Mouse (Mus musculus): ENCODE measurements around the gene Actn3. TPM values are rescaled to one million over a fixed set of nuclear protein-coding genes. Genes with fewer than 3 reads are reported as not detected.

Actn3 gene
- polyA plus RNA-seq (2016; fragmentation: Nextera tagmentation; extraction: Ambion mirVana): 0.99 and 1.9 TPM in 2 replicates

GRCm38 (mm10) chr19:4877785-4878184 is at the start of gene Actn3:
TSS of gene Actn3 (minus strand) at chr19:4877909.
- H3K4me3 ChIP-seq: peak within 1 kb of the TSS; percentile 94
- DNase-seq (ENCODE audit: low spot score): peak; percentile 28
- H3K4me1 ChIP-seq: peaks cover 41% of the 10 kb centered on the region
- H3K27me3 ChIP-seq (ENCODE audit: low read depth, poor library complexity, severe bottlenecking): peaks cover 12% of the 10 kb centered on the region
- H3K36me3 ChIP-seq: no peaks in the 10 kb centered on the region
- peak within 1 kb of the TSS; percentile 86 for H3K27ac ChIP-seq (replicated peaks)
- WGBS: 3% methylated on average over 17 of the region's 17 CpGs
- no peaks in the 10 kb centered on the region for H3K9me3 ChIP-seq (replicated peaks)

- H3K9me3 ChIP-seq (replicated peaks): no peaks in the 10 kb centered on the region
- H3K27me3 ChIP-seq (ENCODE audit: low read depth, poor library complexity, severe bottlenecking): no peaks in the 10 kb centered on the region
- no peak overlapping the region for H3K27ac ChIP-seq (replicated peaks)
- peaks cover 26% of the 10 kb centered on the region for H3K4me1 ChIP-seq
- peaks cover 63% of the 10 kb centered on the region for H3K36me3 ChIP-seq
- WGBS: 95% methylated on average over 11 of the region's 11 CpGs
- DNase-seq (ENCODE audit: low spot score): no peak
- H3K4me3 ChIP-seq: no peak overlapping the region
Observed at GRCm38 (mm10) chr19:4925121-4925860, 47.6 kb upstream of the Actn3 start.

- H3K27me3 ChIP-seq (ENCODE audit: low read depth, poor library complexity, severe bottlenecking): no peaks in the 10 kb centered on the region
- H3K36me3 ChIP-seq: peaks cover 99% of the 10 kb centered on the region
- no peaks in the 10 kb centered on the region for H3K9me3 ChIP-seq (replicated peaks)
- 88% methylated on average over 6 of the region's 6 CpGs for WGBS
- no peak for DNase-seq (ENCODE audit: low spot score)
- no peak overlapping the region for H3K27ac ChIP-seq (replicated peaks)
- no peak overlapping the region for H3K4me3 ChIP-seq
- no peaks in the 10 kb centered on the region for H3K4me1 ChIP-seq
Observed at GRCm38 (mm10) chr19:4919652-4920051, 41.9 kb upstream of the Actn3 start.

- 92% methylated on average over 10 of the region's 10 CpGs for WGBS
- no peak for DNase-seq (ENCODE audit: low spot score)
- no peaks in the 10 kb centered on the region for H3K27me3 ChIP-seq (ENCODE audit: low read depth, poor library complexity, severe bottlenecking)
- peaks cover 100% of the 10 kb centered on the region for H3K36me3 ChIP-seq
- H3K9me3 ChIP-seq (replicated peaks): no peaks in the 10 kb centered on the region
- H3K27ac ChIP-seq (replicated peaks): no peak overlapping the region
- no peaks in the 10 kb centered on the region for H3K4me1 ChIP-seq
- no peak overlapping the region for H3K4me3 ChIP-seq
Observed at GRCm38 (mm10) chr19:4916827-4917226, 39.1 kb upstream of the Actn3 start.

- Histone ChIP-seq H3K4me3 (no peak overlapping the region), H3K27ac (replicated peaks) (no peak overlapping the region), H3K9me3 (replicated peaks) (no peaks in the 10 kb centered on the region), H3K4me1 (no peaks in the 10 kb centered on the region), H3K27me3 (ENCODE audit: low read depth, poor library complexity, severe bottlenecking) (no peaks in the 10 kb centered on the region), H3K36me3 (peaks cover 100% of the 10 kb centered on the region)
- WGBS: 91% methylated on average over 15 of the region's 15 CpGs
- no peak for DNase-seq (ENCODE audit: low spot score)
Observed at GRCm38 (mm10) chr19:4915924-4916603, 38.4 kb upstream of the Actn3 start.

- H3K4me1 ChIP-seq: peaks cover 11% of the 10 kb centered on the region
- H3K27me3 ChIP-seq (ENCODE audit: low read depth, poor library complexity, severe bottlenecking): no peaks in the 10 kb centered on the region
- H3K9me3 ChIP-seq (replicated peaks): no peaks in the 10 kb centered on the region
- no peak overlapping the region for H3K4me3 ChIP-seq
- H3K27ac ChIP-seq (replicated peaks): no peak overlapping the region
- 92% methylated on average over 7 of the region's 7 CpGs for WGBS
- peaks cover 77% of the 10 kb centered on the region for H3K36me3 ChIP-seq
- DNase-seq (ENCODE audit: low spot score): no peak
Observed at GRCm38 (mm10) chr19:4909376-4909775, 31.7 kb upstream of the Actn3 start.

- H3K4me3 ChIP-seq: no peak overlapping the region
- H3K9me3 ChIP-seq (replicated peaks): no peaks in the 10 kb centered on the region
- H3K36me3 ChIP-seq: peaks cover 72% of the 10 kb centered on the region
- no peak overlapping the region for H3K27ac ChIP-seq (replicated peaks)
- H3K4me1 ChIP-seq: peaks cover 11% of the 10 kb centered on the region
- peak; percentile 27 for DNase-seq (ENCODE audit: low spot score)
- 88% methylated on average over 4 of the region's 4 CpGs for WGBS
- no peaks in the 10 kb centered on the region for H3K27me3 ChIP-seq (ENCODE audit: low read depth, poor library complexity, severe bottlenecking)
Observed at GRCm38 (mm10) chr19:4908107-4908506, 30.4 kb upstream of the Actn3 start.

- WGBS: 9% methylated on average over 31 of the region's 31 CpGs
- no peaks in the 10 kb centered on the region for H3K27me3 ChIP-seq (ENCODE audit: low read depth, poor library complexity, severe bottlenecking)
Observed at GRCm38 (mm10) chr19:4905979-4906794, 28.5 kb upstream of the Actn3 start, which contains the start of gene Bbs1. TSS of gene Bbs1 (minus strand) at chr19:4906628.

GRCm38 (mm10) chr19:4899888-4900287 is 22.2 kb upstream of the Actn3 start:
- no peak overlapping the region for H3K27ac ChIP-seq (replicated peaks)
- 83% methylated on average over 3 of the region's 3 CpGs for WGBS
- H3K4me1 ChIP-seq: no peaks in the 10 kb centered on the region; the same call in 1 of the 2 replicates
- no peak overlapping the region for H3K4me3 ChIP-seq
- H3K9me3 ChIP-seq (replicated peaks): no peaks in the 10 kb centered on the region
- DNase-seq (ENCODE audit: low spot score): no peak
- H3K36me3 ChIP-seq: peaks cover 56% of the 10 kb centered on the region
- no peaks in the 10 kb centered on the region for H3K27me3 ChIP-seq (ENCODE audit: low read depth, poor library complexity, severe bottlenecking)

More at GRCm38 (mm10) chr19:4905979-4906794, 28.5 kb upstream of the Actn3 start, which contains the start of gene Bbs1:
- peak within 1 kb of the TSS; percentile 74 for H3K4me3 ChIP-seq
- H3K27ac ChIP-seq (replicated peaks): peak within 1 kb of the TSS; percentile 86
- H3K9me3 ChIP-seq (replicated peaks): no peaks in the 10 kb centered on the region
- peaks cover 11% of the 10 kb centered on the region for H3K4me1 ChIP-seq
- H3K36me3 ChIP-seq: peaks cover 63% of the 10 kb centered on the region
- DNase-seq (ENCODE audit: low spot score): peak; percentile 86

GRCm38 (mm10) chr19:4898972-4899371 is 21.3 kb upstream of the Actn3 start:
- Histone ChIP-seq H3K4me3 (no peak overlapping the region), H3K27me3 (ENCODE audit: low read depth, poor library complexity, severe bottlenecking) (no peaks in the 10 kb centered on the region), H3K36me3 (peaks cover 61% of the 10 kb centered on the region), H3K9me3 (replicated peaks) (no peaks in the 10 kb centered on the region), H3K4me1 (no peaks in the 10 kb centered on the region; the same call in 1 of the 2 replicates), H3K27ac (replicated peaks) (no peak overlapping the region)
- DNase-seq (ENCODE audit: low spot score): no peak
- WGBS: 81% methylated on average over 9 of the region's 9 CpGs

GRCm38 (mm10) chr19:4896780-4897520 is 19.2 kb upstream of the Actn3 start:
- no peak for DNase-seq (ENCODE audit: low spot score)
- H3K9me3 ChIP-seq (replicated peaks): no peaks in the 10 kb centered on the region
- H3K27ac ChIP-seq (replicated peaks): no peak overlapping the region
- 56% methylated on average over 21 of the region's 21 CpGs for WGBS
- peaks cover 58% of the 10 kb centered on the region for H3K36me3 ChIP-seq
- no peaks in the 10 kb centered on the region; the same call in 1 of the 2 replicates for H3K4me1 ChIP-seq
- no peak overlapping the region for H3K4me3 ChIP-seq
- H3K27me3 ChIP-seq (ENCODE audit: low read depth, poor library complexity, severe bottlenecking): no peaks in the 10 kb centered on the region

GRCm38 (mm10) chr19:4891798-4892197 is 14.1 kb upstream of the Actn3 start:
- no peak for DNase-seq (ENCODE audit: low spot score)
- Histone ChIP-seq H3K4me1 (no peaks in the 10 kb centered on the region), H3K36me3 (peaks cover 59% of the 10 kb centered on the region), H3K27ac (replicated peaks) (no peak overlapping the region), H3K27me3 (ENCODE audit: low read depth, poor library complexity, severe bottlenecking) (no peaks in the 10 kb centered on the region), H3K9me3 (replicated peaks) (no peaks in the 10 kb centered on the region), H3K4me3 (no peak overlapping the region)
- WGBS: 76% methylated on average over 3 of the region's 3 CpGs
